Mouse (Mus musculus): Measurements from ENCODE around the gene Aoc1.

The Aoc1 gene

DNA sequence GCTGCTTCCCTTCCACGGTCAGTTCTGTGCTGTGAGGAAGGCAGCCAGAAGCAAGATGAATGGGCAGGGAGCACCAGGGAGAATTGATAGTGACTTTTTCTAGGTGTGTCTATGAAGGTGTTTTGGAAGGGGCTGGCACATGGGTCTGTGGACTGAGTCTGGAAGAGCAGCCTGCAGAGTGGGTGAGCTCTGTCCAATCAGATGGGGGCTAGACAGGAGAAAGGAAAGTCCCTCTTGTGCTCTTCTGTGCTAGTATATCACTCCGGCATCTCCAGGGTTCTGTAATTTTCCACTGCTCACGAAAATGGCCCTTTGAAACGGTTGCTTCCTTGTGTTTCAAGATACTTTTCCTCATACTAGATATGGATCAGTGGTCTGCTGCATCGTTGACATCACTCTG is at the start of gene Aoc1:
Aoc1 (plus strand) TSS at position 301 of the 400 bp plus-strand sequence.
- no peak for DNase-seq

DNA sequence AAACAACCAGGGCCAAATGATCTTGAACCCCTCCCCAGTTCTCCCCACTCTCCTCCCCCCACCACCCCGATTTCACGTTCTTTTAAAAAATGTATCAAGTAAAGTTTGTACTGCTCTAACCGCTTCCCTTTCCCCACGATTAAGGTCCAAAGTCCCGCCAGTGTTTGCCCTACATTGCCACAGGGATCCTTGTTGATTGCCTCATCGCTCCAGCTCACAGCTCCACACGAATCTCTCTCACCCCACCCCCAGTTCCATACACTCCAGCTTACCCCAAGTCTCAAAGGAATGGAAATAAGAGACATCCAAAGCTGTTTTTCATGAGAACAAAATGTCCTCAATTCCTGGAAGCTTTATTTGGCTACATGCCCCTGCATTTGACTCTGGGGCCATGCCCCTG is 47.7 kb upstream of the Aoc1 start:
- DNase-seq, result no peak

DNA sequence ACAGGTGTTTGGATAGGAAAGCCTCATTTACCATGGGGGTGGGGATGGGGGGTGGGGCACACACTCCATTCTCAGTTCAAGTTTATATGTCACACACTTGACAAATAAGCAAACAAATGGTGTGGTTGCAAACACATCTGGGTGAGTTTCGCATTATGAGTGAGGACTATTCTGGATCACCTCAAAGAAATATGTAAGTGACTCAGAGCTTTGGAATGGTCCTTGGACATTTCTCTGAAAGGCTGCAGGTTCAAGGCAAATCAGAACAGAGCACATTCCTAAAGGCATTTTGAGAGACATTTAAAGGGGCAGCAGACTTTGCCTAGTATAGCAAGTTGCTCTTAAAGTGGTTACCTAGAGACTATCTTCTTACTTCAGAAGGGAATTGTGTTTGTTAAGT is 43.7 kb upstream of the Aoc1 start:
- DNase-seq, result no peak

DNA sequence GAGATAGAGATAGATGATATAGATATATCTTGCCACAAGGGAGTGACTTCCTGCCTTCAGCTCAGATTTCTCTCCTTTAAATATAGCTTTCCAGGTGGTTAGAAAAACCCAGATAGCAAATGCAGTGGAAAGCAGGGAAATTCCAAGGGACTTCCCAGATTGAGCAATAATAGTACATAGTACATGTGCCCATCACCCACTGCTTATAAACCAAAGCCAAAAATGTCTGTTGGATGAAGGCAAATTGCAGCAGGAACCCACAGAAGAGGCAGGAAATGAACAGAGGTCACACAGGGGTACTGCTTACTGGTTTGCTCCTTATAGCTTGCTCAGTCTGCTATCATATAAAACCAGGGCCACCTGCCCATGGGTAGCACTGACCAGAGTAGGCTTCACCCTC is 43.0 kb upstream of the Aoc1 start:
- DNase-seq, result no peak

DNA sequence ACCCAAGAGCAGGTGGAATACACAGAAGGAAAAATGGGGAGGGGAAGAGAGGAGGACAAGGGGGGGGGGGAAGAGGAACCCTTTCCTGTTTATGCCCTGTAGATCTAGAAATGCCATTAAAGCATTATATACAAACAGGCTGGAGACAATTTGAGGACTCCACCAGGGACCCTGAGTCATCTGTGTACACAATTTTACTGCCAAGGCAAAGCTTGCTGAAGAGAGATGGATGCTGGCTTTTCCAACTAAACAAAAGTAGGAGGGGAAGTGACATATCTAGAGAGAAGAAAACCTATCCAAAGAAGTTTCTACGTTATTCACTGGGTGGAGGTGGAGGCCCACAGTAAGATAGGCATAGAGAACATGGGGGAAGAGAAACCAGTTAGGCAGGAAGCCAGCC is 42.5 kb upstream of the Aoc1 start:
- DNase-seq, result no peak

DNA sequence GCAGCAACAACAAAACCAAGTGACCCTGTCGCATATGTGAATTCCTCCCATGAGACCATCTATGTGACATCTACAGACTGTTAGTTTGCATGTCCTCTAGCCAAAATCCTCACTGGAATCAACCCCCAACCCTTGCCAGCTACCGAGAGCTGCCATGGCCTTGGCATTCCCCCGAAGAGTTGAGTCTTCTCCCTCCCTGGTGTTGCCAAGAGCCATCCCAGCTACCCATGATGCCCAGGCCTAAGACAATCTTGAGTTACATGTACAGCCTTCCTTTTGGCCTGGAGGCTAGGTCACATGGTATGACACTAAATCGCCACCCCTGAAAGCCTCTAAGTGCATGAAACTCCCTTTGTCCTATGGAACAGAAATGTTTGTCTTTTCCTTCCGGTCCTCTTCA is 41.6 kb upstream of the Aoc1 start:
- no peak for DNase-seq

DNA sequence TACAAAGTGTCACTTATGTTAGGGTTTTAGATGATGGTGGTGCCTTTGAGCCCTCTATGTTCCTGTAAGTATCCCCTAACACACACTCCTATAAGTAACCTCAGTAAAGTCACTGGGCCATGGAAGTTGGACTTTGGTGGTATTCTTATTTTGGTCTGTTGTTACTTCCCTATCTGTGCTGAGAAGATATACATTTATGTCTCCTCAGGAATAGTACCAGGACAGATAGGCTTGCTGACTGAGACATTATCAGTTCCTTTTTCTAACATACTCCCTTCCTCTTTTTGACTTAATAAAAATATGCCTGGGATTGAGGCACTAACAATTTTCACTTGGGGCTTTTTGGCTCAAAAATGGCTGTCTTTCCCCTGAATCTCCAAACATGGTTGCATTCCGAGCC is 40.3 kb upstream of the Aoc1 start:
- DNase-seq, result no peak

DNA sequence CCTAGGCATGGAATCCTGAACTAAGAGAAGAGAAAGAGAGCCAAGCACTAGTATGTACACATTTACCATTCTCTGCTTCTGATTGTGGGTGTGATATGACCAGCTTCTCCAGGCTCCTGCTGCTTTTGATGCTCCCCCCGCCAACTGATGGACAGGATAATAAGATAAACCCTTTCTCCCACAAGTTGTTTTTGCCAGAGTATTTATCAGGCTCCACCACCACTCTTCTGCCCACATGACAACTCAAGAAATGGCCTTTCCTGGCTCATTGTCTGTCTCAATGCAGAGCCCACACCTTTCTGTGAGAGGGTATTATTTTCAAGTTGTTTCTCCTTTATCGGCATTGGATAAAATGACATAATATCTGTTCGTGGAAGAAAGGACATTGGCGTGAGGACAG is 39.2 kb upstream of the Aoc1 start:
- no peak for DNase-seq

DNA sequence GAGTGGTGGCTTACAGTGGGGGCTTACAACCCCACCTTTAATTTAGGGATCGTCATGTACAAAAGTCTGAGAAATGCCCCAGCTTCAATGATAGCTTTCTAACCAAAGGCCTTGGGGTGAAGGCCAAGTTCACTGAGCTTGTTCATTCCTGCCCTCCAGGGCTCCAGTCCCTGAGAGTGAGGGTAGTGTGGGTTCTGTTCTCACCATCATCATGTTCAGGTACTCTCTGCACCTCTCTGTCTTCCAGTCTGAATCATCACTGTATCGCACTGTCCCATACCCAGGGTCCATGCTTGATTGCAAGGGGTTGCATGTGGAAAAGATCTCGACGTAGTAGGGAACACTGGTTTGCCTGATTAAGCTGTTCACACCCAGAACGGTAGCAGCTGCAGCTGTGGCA is 37.5 kb upstream of the Aoc1 start:
- no peak for DNase-seq

DNA sequence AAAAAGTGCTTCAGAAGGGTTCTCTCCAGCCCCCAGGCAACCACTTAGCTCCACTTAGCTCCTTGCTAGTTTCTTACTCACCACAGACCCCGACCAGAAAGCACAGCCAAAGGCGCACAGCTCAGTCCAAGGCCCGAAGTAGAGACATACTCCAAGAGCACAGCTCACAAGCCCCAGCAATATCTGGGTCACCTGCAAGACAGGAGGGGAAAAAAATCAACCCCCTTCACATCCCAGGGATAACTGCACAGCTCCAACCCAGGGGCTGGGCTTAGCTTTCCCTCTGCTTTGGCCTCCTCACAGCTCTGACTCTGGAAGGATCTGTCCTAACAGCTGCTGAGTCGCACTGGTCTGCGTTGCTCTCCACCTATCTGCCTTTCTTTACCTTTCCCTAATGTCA is 36.5 kb upstream of the Aoc1 start:
- no peak for DNase-seq

DNA sequence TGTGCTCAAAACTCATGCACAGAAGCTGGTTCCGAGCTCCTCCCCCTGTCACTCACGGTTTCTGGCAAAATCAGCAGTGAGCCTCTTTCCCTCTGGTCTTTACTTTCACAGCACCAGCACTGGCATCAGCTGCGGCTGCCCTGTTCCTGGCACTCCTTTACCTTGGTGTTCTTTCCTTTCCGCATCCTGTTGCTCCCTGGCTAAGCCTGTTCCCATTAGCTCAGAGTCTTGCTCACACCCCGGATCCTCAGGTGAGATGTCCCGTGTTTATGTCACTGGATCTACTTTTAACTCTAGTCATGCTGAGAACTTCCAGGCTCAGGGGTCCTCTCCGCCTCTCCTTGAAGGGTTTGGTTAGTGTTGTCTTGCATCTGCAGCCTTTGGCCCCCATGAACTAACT is 35.2 kb upstream of the Aoc1 start:
- DNase-seq, result no peak

DNA sequence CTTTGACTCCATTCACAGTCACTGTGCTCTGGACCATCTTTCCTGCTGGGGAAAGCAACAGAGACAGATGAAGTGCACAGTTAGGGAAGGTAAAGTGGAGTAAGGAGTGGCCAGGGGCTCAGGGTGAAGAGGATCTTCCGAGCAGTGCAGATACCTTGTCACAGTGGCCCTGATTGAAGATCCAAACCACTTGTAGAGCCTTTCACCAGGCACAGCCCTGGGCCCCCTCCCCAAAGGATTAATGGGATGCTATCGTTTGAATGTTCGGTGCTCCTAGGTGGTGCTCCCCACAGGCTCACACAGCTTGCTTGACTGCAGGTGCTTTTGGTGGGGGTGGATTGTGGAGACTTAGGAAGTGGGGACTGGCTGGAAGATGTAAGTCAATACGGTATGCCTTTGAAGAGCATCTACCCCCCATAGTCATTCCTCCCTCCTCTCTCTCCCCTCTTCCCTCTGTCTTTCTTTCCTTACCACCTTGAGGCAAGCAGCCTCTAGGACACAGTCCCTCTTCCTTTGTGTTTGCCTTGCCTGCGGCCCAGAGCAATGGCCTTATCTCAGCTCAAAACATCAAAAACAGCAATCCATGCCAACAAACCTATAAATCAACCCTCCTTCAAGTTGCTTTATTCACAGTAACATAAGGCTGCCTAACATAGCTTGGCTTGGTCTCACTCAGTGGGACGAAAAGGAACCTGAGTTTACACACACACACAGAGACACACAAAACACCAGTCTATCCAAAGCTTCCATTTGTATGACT is 34.2 kb upstream of the Aoc1 start:
- no peak for DNase-seq

DNA sequence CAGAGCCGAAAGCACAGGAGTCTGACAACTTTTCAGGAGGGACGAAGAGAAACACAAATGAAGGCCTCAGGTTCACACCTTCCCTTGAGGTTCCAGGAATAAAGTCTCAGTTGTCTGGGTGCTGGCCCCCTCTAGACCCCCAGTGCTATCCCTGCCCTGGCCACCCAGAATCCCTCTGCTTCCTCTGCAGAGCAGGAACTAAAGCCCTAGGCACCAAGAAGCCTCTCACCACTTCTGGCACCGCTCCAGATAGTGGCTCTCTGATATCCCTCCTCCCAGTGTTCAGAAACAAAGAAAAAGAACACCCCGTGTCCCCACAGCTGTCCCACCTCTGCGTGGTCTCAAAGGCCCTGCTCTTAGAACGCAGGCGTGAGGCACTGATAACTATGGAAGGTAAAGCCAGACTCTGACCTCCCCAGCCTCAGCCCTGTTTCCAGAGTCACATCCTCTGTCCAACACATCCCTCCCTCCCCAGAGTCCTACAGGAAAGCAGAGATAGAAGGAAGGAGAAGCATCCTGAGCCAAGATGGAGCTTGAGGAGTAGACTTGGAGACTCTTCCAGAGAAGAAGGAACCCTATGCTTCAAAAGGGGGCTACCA is 32.2 kb upstream of the Aoc1 start, which contains the start of gene Tmem176a:
Tmem176a (plus strand) TSS at position 549 of the 599 bp plus-strand sequence.
- peak; percentile 22 to 41 for DNase-seq

DNA sequence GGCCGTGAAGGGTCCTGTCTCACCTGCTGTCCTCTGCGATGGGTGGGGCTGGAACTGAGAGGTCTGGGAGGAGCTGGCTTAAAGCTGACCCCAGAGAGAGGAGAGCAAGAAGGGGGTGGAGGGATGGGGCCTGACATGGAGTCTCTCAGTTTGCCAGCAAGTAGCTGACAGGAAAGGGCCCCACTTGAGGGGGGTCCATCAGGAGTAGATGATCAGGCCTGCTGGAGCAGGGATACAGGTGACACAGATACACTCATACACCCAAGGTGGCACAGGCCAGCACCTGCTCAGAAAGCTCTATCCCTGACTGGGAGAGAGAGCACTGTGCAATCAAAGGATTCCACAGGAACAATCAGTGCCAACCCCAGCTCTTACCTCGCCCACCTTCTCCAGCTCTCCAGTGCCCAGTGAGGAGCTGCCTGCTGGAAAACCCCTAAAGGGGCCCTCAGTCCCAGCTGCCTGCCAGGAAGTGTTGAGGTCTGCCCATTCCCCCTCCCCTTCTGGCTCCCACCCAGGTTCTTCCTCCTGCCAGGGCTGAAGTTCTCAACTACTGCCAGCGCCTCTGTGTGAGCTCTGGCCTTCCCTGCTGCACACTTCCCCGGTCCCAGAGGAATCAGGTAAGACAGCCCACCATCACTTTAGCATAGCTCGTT is 31.6 kb upstream of the Aoc1 start, which contains the start of gene Tmem176b:
Tmem176b (minus strand) TSS at position 524 of the 653 bp plus-strand sequence.
- peak; percentile 49 to 70 for DNase-seq

DNA sequence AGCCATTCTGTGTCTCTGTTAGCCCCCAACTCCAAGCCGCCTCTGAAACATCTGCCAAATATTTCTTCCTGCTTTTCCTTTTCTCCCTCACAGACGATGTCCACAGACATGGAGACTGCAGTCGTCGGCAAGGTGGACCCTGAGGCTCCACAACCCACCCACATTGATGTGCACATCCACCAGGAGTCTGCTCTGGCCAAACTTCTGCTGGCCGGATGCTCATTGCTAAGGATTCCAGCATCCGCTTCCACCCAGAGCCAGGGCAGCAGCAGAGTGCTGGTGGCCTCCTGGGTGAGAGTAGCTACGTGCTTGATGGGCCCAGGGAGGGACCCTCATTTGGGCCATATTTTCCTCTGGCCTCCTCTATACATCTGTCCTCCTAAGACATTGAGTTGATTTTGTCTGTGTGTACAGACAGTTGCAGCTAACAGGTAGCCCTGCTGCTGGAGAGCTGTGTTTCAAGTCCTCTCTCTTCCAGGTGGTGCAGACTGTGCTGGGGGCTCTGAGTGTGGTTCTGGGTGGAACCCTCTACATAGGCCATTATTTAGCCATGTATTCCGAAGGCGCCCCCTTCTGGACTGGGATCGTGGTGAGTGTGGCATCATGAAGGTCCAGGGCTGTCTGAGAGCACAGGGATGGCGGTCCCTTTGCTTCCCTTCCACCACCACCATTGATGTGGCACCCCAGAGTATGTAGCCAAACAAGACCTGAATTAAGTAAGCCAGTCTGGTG is 30.4 kb upstream of the Aoc1 start:
- DNase-seq, result peak in 1 of 2 experiments; percentile 18

DNA sequence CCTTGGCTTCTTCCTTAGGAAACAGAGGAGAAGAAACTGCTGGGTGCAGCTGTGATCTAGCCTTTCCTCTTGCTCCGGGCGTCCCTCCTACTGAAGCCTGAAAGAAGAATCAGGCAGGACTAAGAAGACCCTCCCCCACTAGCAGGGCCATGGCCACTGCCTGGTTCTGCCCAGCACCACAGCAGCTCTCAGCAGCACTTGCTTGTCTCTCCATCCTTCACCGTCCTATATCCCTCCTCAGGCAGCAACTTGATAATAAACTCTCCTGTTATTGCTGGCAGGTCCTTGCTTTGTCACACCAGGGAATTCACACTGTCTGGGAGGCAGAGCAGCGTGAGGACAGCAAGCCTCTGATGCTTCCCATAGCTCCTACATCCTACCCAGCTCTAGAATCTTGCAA is 27.6 kb upstream of the Aoc1 start:
- DNase-seq, result no peak

DNA sequence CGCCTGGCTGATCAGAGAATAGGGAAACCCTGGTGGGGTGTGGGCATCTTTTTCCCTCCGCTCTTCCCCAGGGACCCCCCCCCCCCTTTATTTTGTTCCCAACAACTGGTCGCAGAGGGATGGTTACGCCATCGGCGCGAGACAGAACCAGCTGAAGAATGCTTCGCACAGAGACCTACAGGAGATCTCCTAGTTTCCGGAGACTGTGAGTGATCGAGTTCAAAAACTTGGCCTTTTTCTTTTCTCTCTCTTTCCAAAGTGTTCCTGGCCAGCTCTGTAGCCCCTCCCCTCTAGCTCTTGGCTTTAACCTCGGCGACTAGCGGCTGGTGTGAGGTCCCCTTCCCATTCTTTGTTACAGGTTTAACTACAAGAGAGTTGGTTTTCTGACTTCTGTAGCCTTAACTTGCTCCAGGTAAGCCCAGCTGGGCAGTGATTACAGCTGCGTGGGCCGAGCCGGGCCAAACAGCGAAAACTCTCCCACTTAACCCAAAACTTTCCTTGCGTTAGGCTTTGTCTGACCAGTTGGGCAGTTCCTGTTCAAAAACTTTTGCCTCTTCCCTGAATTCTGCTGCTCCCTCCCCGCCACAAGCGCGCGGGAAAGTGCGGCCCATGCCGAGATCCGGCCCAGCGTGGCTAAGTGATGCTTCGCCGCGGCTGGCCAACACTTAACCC is 20.7 kb upstream of the Aoc1 start:
- DNase-seq, result no peak

DNA sequence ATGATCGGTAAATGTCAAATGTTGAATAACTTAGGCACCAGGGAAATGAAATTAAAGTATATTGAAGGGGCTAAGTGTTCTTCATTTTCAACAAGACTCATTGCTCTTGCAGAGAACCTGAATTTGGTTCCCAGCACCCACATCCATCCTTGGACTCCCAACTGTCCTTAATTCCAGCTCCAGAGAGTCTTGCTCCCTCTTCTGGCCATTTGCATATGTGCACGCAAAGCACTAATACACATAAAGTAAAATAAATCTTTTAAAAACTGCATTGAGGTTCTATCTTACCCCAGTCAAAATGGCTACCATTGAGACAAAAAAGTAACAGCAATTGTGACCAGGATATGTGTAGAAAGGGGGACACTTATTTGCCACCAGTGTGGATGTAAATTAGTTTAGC is 18.5 kb upstream of the Aoc1 start:
- no peak for DNase-seq

DNA sequence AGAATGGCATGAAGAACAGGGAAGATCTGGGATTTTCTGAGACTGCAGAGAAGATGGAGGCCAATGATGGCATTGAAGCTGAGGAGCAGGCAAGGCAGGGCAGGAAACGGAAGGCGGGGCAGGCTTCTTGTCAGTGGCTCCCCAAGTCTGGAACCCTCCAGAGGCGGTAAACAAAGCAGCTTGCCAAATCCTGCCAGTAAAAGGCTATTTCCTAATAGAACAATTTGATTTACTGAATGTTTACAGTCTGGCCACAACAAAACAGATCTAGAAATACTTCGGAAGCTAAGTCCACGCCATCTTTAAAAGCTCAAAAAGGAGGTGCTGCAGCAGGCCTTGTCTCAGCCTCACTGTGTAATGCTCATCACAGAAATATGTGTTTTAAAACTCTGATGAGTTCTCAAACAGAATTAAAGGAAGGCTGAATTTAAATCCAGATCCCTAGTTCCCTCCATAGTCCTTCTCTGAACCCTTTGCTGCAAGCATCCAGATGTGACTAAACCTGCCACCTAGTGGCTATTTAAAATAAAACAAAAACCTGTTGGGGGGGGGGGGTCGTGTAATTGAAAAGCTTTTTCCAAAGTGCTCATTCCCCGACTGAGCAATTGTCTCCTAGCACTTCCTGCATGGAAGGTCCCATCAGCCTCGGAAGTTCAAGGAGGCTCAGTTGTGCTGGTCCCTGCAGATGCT is 14.9 kb upstream of the Aoc1 start:
- DNase-seq, result no peak

DNA sequence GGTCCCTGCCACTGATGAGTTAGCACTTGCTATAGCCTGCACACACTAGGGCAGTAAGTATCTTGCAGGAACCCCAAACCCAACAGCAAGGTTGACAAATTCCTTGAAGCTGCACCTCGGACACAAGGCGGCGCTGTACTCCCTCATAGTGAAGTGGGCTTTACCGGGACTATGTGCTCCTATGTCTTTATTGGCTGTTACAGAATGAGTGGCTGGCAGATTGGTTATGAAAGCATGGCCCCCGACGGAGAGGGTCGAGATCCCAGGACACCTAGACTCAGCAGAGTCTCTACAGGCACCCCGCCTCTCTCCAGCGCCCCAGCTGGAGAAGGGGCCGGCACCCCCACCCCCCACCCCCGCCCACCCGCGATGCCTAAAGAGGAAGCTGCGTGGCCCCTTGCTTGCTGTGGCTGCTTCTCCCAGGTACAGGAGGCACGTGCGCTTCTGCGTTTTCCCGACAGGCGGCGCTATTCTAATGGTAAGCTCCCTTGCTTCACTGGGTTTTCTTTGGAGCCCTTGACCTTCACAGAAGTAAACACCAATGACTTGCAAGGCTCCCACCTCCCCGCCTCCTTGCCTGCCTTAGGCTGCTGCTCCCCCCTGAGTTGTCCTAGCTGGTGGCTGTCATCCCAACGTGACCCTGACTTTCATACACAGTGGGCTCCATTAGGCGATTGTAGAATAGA is 12.4 kb upstream of the Aoc1 start:
- DNase-seq, result peak; percentile 19 to 49

DNA sequence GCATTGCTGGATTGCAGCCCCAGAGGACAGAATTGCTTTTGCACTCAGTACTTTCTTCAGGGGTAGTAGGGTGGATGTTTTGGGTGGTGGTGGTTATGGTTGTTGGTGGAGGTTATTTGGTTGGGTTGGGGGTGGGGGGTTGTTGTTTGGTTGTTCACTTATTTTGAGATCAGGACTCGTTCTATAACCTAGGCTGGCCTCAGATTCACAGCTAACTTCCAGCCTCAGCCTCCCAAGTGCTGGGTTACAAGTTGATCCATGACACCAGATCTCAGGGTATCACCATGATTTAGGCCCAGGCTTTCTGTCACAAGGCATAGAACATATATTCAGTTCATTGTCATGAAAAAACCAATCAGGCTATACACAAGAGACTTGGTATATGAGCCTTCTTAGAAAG is 11.8 kb upstream of the Aoc1 start:
- DNase-seq, result no peak
